Mouse (Mus musculus): ENCODE data around the gene Uba5. TPM values are rescaled to one million over a fixed set of nuclear protein-coding genes. Genes with fewer than 3 reads are reported as not detected.

Gene Uba5
- polyA plus RNA-seq, 1 experiment from 2014 or later: 49.6 TPM

DNA sequence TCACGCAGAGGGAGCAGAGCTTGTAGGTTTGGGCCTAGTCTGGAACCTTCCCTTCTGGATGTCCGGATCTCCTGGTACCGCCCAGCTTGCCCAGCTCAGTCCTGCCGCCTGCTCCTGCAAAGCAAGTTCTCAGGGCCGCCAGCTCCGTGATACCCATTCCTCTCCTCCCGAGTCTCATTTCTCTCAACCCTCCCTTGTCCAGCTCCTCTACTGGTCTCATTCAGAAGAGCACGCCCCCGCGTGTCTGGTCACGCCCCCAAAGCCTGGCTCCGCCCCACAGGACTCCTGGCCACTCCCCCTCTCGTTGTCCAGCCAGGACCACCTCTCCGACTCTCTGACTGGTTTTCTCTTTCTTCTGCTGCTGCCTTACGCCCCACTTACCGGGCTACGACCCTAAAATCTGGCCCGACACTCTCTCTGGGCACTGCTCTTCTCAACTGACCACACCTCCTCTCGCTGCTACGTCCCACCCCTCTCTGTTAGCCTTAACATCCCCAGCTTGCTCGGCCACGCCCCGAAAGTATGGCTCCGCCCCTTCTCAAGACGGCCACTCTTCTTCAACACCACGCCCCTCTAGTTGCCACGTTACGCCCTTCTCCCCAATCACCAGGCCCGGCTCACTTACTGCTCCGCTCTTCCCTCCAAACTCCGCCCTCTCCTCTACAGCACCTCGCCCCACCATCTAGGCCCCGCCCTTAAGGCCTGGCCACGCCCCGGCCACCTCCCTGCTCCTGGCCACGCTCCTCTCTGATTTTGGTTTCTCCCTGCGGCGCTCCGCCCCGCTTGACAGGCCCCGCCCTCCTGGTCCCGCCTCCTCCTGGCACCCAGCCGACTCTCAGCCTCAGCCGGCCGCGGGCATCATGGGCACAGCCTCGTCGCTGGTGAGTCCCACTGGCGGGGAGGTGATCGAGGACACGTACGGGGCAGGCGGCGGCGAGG, 60.7 kb downstream of the Uba5 start, which contains the start of gene Nphp3:
Gene Nphp3, plus strand, starts transcription at position 624 of the 939 bp plus-strand sequence.
- 1% methylated on average over 55 of the region's 55 CpGs for WGBS
- Histone ChIP-seq H3K4me3 (peak within 1 kb of the TSS; percentile 79), H3K27ac (peak within 1 kb of the TSS; percentile 86), H3K9me3 (no peaks in the 10 kb centered on the region), H3K36me3 (peaks cover 13% of the 10 kb centered on the region), H3K27me3 (ENCODE audit: insufficient read depth, poor library complexity, severe bottlenecking) (no peaks in the 10 kb centered on the region), H3K4me1 (peaks cover 27% of the 10 kb centered on the region)
- peak; percentile 100 for DNase-seq (ENCODE audit: low spot score)

DNA sequence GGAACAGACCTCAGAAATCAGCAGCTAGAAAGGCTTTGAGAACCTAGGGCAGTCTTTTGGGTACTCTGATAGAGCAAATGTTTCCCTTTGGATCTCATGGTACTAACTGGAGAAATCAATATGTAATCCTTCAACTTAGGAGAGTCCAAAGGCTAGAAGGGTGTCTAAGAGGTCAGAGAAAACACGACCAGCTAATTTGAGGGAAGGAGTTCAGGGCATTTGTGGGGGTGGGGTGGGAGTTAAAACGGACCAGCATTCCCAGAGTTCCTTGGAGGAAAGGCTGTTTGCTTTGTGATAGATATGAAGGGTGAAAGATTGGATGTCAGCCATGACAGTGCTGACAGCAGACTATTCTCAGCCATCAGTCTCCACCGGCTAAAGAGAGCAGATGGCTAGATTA, 62.3 kb downstream of the Uba5 start:
- WGBS: 12% methylated on average over 3 of the region's 3 CpGs
- H3K4me1 ChIP-seq: peaks cover 27% of the 10 kb centered on the region
- H3K36me3 ChIP-seq: peaks cover 4% of the 10 kb centered on the region; the same call in 1 of the 2 replicates
- H3K27me3 ChIP-seq (ENCODE audit: insufficient read depth, poor library complexity, severe bottlenecking): no peaks in the 10 kb centered on the region
- no peaks in the 10 kb centered on the region for H3K9me3 ChIP-seq
- no peak overlapping the region for H3K27ac ChIP-seq
- DNase-seq (ENCODE audit: low spot score): no peak
- 0 out of 2 replicates have a peak overlapping the region, but pooled peaks have one; percentile 5 for H3K4me3 ChIP-seq

Other genes with a start within 250 kb of the Uba5 start
- 4.7 and 5.4 TPM in 2 replicates for gene Nphp3, start 60.6 kb downstream of the Uba5 start, polyA plus RNA-seq (2016; fragmentation: Nextera tagmentation; extraction: Ambion mirVana)
- gene Gm28305, start 22.5 kb downstream of the Uba5 start, polyA plus RNA-seq (2016; fragmentation: Nextera tagmentation; extraction: Ambion mirVana): not detected in 2 replicates
- gene Acad11, start 243 bp upstream of the Uba5 start, polyA plus RNA-seq (2016; fragmentation: Nextera tagmentation; extraction: Ambion mirVana): 9.1 and 10.1 TPM in 2 replicates
- 0.46 and 0.59 TPM in 2 replicates for gene Ackr4, start 63.8 kb upstream of the Uba5 start, polyA plus RNA-seq (2016; fragmentation: Nextera tagmentation; extraction: Ambion mirVana)
- gene Dnajc13, start 199.8 kb upstream of the Uba5 start, polyA plus RNA-seq (2016; fragmentation: Nextera tagmentation; extraction: Ambion mirVana): 21.5 and 23.6 TPM in 2 replicates

All from heart, embryonic 10.5 days (tissue).